Mouse (Mus musculus): ENCODE data around the gene Olfr706. TPM values are rescaled to one million over a fixed set of nuclear protein-coding genes. Genes with fewer than 3 reads are reported as not detected.

Gene Olfr706
- polyA plus RNA-seq (2012; rRNA removed), result not detected in 2 replicates

GRCm38 (mm10) chr7:106888062-106888461 is at the start of gene Olfr706:
TSS of gene Olfr706 (minus strand) at chr7:106888162.

GRCm38 (mm10) chr7:106932119-106932518 is 44.2 kb upstream of the Olfr706 start, which contains the start of gene Olfr709-ps1:
TSS of gene Olfr709-ps1 (minus strand) at chr7:106932219.

GRCm38 (mm10) chr7:106907676-106908075 is 19.7 kb upstream of the Olfr706 start, which contains the start of gene Olfr1532-ps1:
TSS of gene Olfr1532-ps1 (plus strand) at chr7:106908001.

GRCm38 (mm10) chr7:106901141-106901540 is 13.2 kb upstream of the Olfr706 start, which contains the start of gene Olfr707:
TSS of gene Olfr707 (minus strand) at chr7:106901241.

GRCm38 (mm10) chr7:106876791-106877190 is 11.2 kb downstream of the Olfr706 start, which contains the start of gene Olfr705:
TSS of gene Olfr705 (minus strand) at chr7:106876891.

GRCm38 (mm10) chr7:106862885-106863284 is 25.1 kb downstream of the Olfr706 start, which contains the start of gene Olfr704:
TSS of gene Olfr704 (plus strand) at chr7:106863185.

GRCm38 (mm10) chr7:106843060-106843459 is 44.9 kb downstream of the Olfr706 start, which contains the start of gene Olfr703:
TSS of gene Olfr703 (plus strand) at chr7:106843360.

GRCm38 (mm10) chr7:106833793-106834192 is 54.2 kb downstream of the Olfr706 start, which contains the start of gene Olfr702:
TSS of gene Olfr702 (minus strand) at chr7:106833893.

Other genes with a start within 250 kb of the Olfr706 start
- gene Olfr693, start 207.6 kb downstream of the Olfr706 start, polyA plus RNA-seq (2012; rRNA removed), result not detected in 2 replicates
- not detected in 2 replicates for gene Olfr694, start 196.3 kb downstream of the Olfr706 start, polyA plus RNA-seq (2012; rRNA removed)
- not detected in 2 replicates for gene Olfr695, start 171.8 kb downstream of the Olfr706 start, polyA plus RNA-seq (2012; rRNA removed)
- gene Olfr697, start 145.7 kb downstream of the Olfr706 start, polyA plus RNA-seq (2012; rRNA removed), result not detected in 2 replicates
- not detected in 2 replicates for gene Olfr698, start 132.8 kb downstream of the Olfr706 start, polyA plus RNA-seq (2012; rRNA removed)
- gene Olfr699, start 95.0 kb downstream of the Olfr706 start, polyA plus RNA-seq (2012; rRNA removed), result not detected in 2 replicates
- gene Olfr700, start 79.3 kb downstream of the Olfr706 start, polyA plus RNA-seq (2012; rRNA removed), result not detected in 2 replicates
- not detected in 2 replicates for gene Olfr701, start 74.0 kb downstream of the Olfr706 start, polyA plus RNA-seq (2012; rRNA removed)
- gene Olfr702, start 54.3 kb downstream of the Olfr706 start, polyA plus RNA-seq (2012; rRNA removed), result not detected in 2 replicates
- not detected in 2 replicates for gene Olfr703, start 44.8 kb downstream of the Olfr706 start, polyA plus RNA-seq (2012; rRNA removed)
- not detected in 2 replicates for gene Olfr704, start 25.0 kb downstream of the Olfr706 start, polyA plus RNA-seq (2012; rRNA removed)
- gene Olfr705, start 11.3 kb downstream of the Olfr706 start, polyA plus RNA-seq (2012; rRNA removed), result not detected in 2 replicates
- not detected in 2 replicates for gene Olfr707, start 13.1 kb upstream of the Olfr706 start, polyA plus RNA-seq (2012; rRNA removed)
- not detected in 2 replicates for gene Olfr1532-ps1, start 19.8 kb upstream of the Olfr706 start, polyA plus RNA-seq (2012; rRNA removed)
- not detected in 2 replicates for gene Olfr709-ps1, start 44.1 kb upstream of the Olfr706 start, polyA plus RNA-seq (2012; rRNA removed)
- gene Olfr710, start 60.1 kb upstream of the Olfr706 start, polyA plus RNA-seq (2012; rRNA removed), result not detected in 2 replicates
- not detected in 2 replicates for gene Olfr6, start 75.8 kb upstream of the Olfr706 start, polyA plus RNA-seq (2012; rRNA removed)
- gene Olfr711, start 87.3 kb upstream of the Olfr706 start, polyA plus RNA-seq (2012; rRNA removed), result not detected in 2 replicates
- gene Olfr2, start 117.9 kb upstream of the Olfr706 start, polyA plus RNA-seq (2012; rRNA removed), result not detected in 2 replicates
- gene Olfr713, start 143.0 kb upstream of the Olfr706 start, polyA plus RNA-seq (2012; rRNA removed), result not detected in 2 replicates
- not detected in 2 replicates for gene Olfr714, start 182.8 kb upstream of the Olfr706 start, polyA plus RNA-seq (2012; rRNA removed)
- gene Olfr17, start 205.1 kb upstream of the Olfr706 start, polyA plus RNA-seq (2012; rRNA removed), result not detected in 2 replicates
- gene Olfr715b, start 222.2 kb upstream of the Olfr706 start, polyA plus RNA-seq (2012; rRNA removed), result not detected in 2 replicates
- gene Olfr715, start 242.9 kb upstream of the Olfr706 start, polyA plus RNA-seq (2012; rRNA removed), result not detected in 2 replicates

Data from liver, embryonic 18 days (tissue).